Mouse (Mus musculus) stomach, postnatal 0 days (tissue): Measurements from ENCODE around the gene Otos. TPM values are rescaled to one million over a fixed set of nuclear protein-coding genes. Genes with fewer than 3 reads are reported as not detected.

Source experiments
- ATAC-seq: fragments of 200-750 bp; cut with Nextera tagmentation; 2 replicates; pipeline ENCODE4 v1.8.0; 2017; ENCODE audit not compliant: low FRiP score, low TSS enrichment
- DNase-seq: peaks from one replicate; pipeline ENCODE4 v3.0.0-alpha.2; 2016; ENCODE audit warnings: low spot score
- H3K27ac ChIP-seq: fragments of 300-500 bp; sonication (generic); replicated peaks from 2 replicates; pipeline ENCODE4 v1.5.1; 2014; ENCODE audit warnings: mild to moderate bottlenecking, control low read depth
- H3K27me3 ChIP-seq: fragments of 300-500 bp; sonication (generic); 2 replicates; pipeline ENCODE4 v1.6.1; 2014; ENCODE audit warnings: low read length; ENCODE audit not compliant: control insufficient read depth, insufficient read depth
- H3K36me3 ChIP-seq: fragments of 300-500 bp; sonication (generic); 2 replicates; pipeline ENCODE4 v1.6.1; 2014; ENCODE audit warnings: low read length, mixed read lengths; ENCODE audit not compliant: control insufficient read depth, insufficient read depth
- H3K4me1 ChIP-seq: fragments of 300-500 bp; sonication (generic); replicated peaks from 2 replicates; pipeline ENCODE4 v1.6.1; 2014; ENCODE audit warnings: antibody characterized with exemption; ENCODE audit not compliant: control insufficient read depth, insufficient read depth
- H3K4me2 ChIP-seq: fragments of 300-500 bp; sonication (generic); replicated peaks from 2 replicates; pipeline ENCODE4 v1.6.1; 2014; ENCODE audit warnings: low read depth, mild to moderate bottlenecking, control low read depth, moderate library complexity
- H3K4me3 ChIP-seq: fragments of 300-500 bp; sonication (generic); 2 replicates; pipeline ENCODE4 v1.5.1; 2014; ENCODE audit warnings: low read depth, low read length, control low read depth
- H3K9ac ChIP-seq: fragments of 300-500 bp; sonication (generic); 2 replicates; pipeline ENCODE4 v1.6.1; 2014; ENCODE audit warnings: mild to moderate bottlenecking, low read length, control low read depth, mixed read lengths
- H3K9me3 ChIP-seq: fragments of 300-500 bp; sonication (generic); 2 replicates; pipeline ENCODE4 v1.6.1; 2016; ENCODE audit warnings: low read length; ENCODE audit not compliant: control insufficient read depth
- CTCF ChIP-seq: IDR thresholded peaks from 2 replicates; pipeline ENCODE4 v1.5.1; 2016; ENCODE audit warnings: antibody characterized with exemption, low read depth, mild to moderate bottlenecking, moderate library complexity
- EP300 ChIP-seq: optimal IDR thresholded peaks from 2 replicates; pipeline ENCODE3; 2016; ENCODE audit warnings: antibody characterized with exemption
- WGBS: fragments of 180-500 bp; shearing (Covaris S2); extraction: QIAGEN DNeasy Blood & Tissue Kit; methylation state at CpG from one replicate; pipeline ENCODE4 v1.1.7; 2014; 5-methylcytosine and 5-hydroxymethylcytosine counted together
- polyA plus RNA-seq: library from polyadenylated mRNA; unstranded; fragments of >200 nt; fragmentation: Nextera tagmentation; extraction: Ambion mirVana; gene quantifications from 2 replicates; pipeline ENCODE4 v1.2.1, GENCODE M21; 2015

Otos gene
- polyA plus RNA-seq, 1 experiment from 2014 or later = 0.18 TPM

GRCm38 (mm10) chr1:92651467-92651866, 2.8 kb upstream of the Otos start:
- H3K4me1 ChIP-seq = no peaks in the 10 kb centered on the region

GRCm38 (mm10) chr1:92648197-92648596, 444 bp downstream of the Otos start:
- Histone ChIP-seq H3K9ac (no peak overlapping the region), H3K4me1 (no peaks in the 10 kb centered on the region), H3K4me2 (no peak overlapping the region), H3K36me3 (no peaks in the 10 kb centered on the region), H3K9me3 (no peaks in the 10 kb centered on the region), H3K4me3 (no peak overlapping the region), H3K27ac (no peak overlapping the region), H3K27me3 (no peaks in the 10 kb centered on the region)
- 41% methylated on average over 10 of the region's 10 CpGs for WGBS
- no peak for DNase-seq
- 0 out of 2 replicates have a peak, but pooled peaks have one; percentile 21 for ATAC-seq
- TF ChIP-seq EP300 = no peak
- TF ChIP-seq CTCF = no peak

More at GRCm38 (mm10) chr1:92651467-92651866, 2.8 kb upstream of the Otos start:
- no peak overlapping the region for H3K27ac ChIP-seq
- WGBS = 51% methylated on average over 3 of the region's 3 CpGs
- DNase-seq (no peak), ATAC-seq (no peak)
- no peak overlapping the region for H3K4me2 ChIP-seq
- H3K9me3 ChIP-seq = no peaks in the 10 kb centered on the region
- no peak overlapping the region for H3K9ac ChIP-seq
- H3K27me3 ChIP-seq = no peaks in the 10 kb centered on the region
- no peak for TF ChIP-seq CTCF
- H3K36me3 ChIP-seq = no peaks in the 10 kb centered on the region
- no peak overlapping the region for H3K4me3 ChIP-seq

- H3K4me3 ChIP-seq = no peak overlapping the region
- no peaks in the 10 kb centered on the region for H3K36me3 ChIP-seq
- WGBS = 7% methylated on average over 8 of the region's 8 CpGs
- H3K9ac ChIP-seq = no peak overlapping the region
- no peak overlapping the region for H3K27ac ChIP-seq
- H3K4me1 ChIP-seq = no peaks in the 10 kb centered on the region
- TF ChIP-seq CTCF = peak; percentile 88
- no peak for TF ChIP-seq EP300
- no peak overlapping the region for H3K4me2 ChIP-seq
- no peaks in the 10 kb centered on the region for H3K9me3 ChIP-seq
- no peaks in the 10 kb centered on the region for H3K27me3 ChIP-seq
- DNase-seq = peak; percentile 80
- peak; percentile 33; the same call in 1 of the 2 replicates for ATAC-seq
Measured at GRCm38 (mm10) chr1:92647752-92648151, 889 bp downstream of the Otos start.

GRCm38 (mm10) chr1:92647026-92647425, 1.6 kb downstream of the Otos start:
- ATAC-seq (no peak), DNase-seq (no peak)
- H3K36me3 ChIP-seq = no peaks in the 10 kb centered on the region
- 73% methylated on average over 4 of the region's 4 CpGs for WGBS
- no peak overlapping the region for H3K4me3 ChIP-seq
- H3K4me1 ChIP-seq = no peaks in the 10 kb centered on the region
- no peak overlapping the region for H3K4me2 ChIP-seq
- H3K27ac ChIP-seq = no peak overlapping the region
- no peak overlapping the region for H3K9ac ChIP-seq
- no peaks in the 10 kb centered on the region for H3K27me3 ChIP-seq
- no peak for TF ChIP-seq CTCF
- TF ChIP-seq EP300 = no peak
- no peaks in the 10 kb centered on the region for H3K9me3 ChIP-seq

GRCm38 (mm10) chr1:92646601-92647000, 2.0 kb downstream of the Otos start:
- ATAC-seq = no peak
- DNase-seq = no peak
- Histone ChIP-seq H3K36me3 (no peaks in the 10 kb centered on the region), H3K4me2 (no peak overlapping the region), H3K9me3 (no peaks in the 10 kb centered on the region), H3K27me3 (no peaks in the 10 kb centered on the region), H3K9ac (no peak overlapping the region), H3K4me3 (no peak overlapping the region), H3K27ac (no peak overlapping the region), H3K4me1 (no peaks in the 10 kb centered on the region)
- no peak for TF ChIP-seq CTCF
- TF ChIP-seq EP300 = no peak
- WGBS = 65% methylated on average over 7 of the region's 7 CpGs

- WGBS = 48% methylated on average over 2 of the region's 2 CpGs
- no peaks in the 10 kb centered on the region for H3K9me3 ChIP-seq
- no peak overlapping the region for H3K9ac ChIP-seq
- H3K27me3 ChIP-seq = no peaks in the 10 kb centered on the region
- no peaks in the 10 kb centered on the region for H3K36me3 ChIP-seq
- H3K4me1 ChIP-seq = no peaks in the 10 kb centered on the region
- DNase-seq (no peak), ATAC-seq (no peak)
- no peak overlapping the region for H3K4me2 ChIP-seq
- no peak for TF ChIP-seq EP300
- no peak overlapping the region for H3K27ac ChIP-seq
- no peak overlapping the region for H3K4me3 ChIP-seq
Measured at GRCm38 (mm10) chr1:92646111-92646510, 2.5 kb downstream of the Otos start.
